Mouse (Mus musculus): ENCODE measurements around the gene Xdh. TPM values are rescaled to one million over a fixed set of nuclear protein-coding genes. Genes with fewer than 3 reads are reported as not detected.

Xdh gene
- polyA plus RNA-seq, 1 experiment from 2014 or later = 5.0 TPM

GRCm38 (mm10) chr17:73882194-73882593 lies 67.8 kb downstream of the Xdh start:
- peak; percentile 4 for DNase-seq (ENCODE audit: low read depth, low spot score)
- in situ Hi-C loops (cut with MboI; ENCODE audit: low pct_unique_long_range_greater_than_20kb) = loop anchor here (5.0 to 25.0 kb wide), 4 partner anchors 75 to 1020 kb away; no protein-coding TSS in a partner anchor
- ChIA-PET CTCF (interaction anchor here (0.7 to 2.2 kb wide), 6 partner anchors 11 to 577 kb away, joined by 3 to 10 read pairs (median 4); no protein-coding TSS in a partner anchor), POLR2A (no interaction called here)
- H3K27me3 ChIP-seq = no peaks in the 10 kb centered on the region
- ATAC-seq = peak; percentile 90
- peak; percentile 95 for TF ChIP-seq CTCF (IDR thresholded peaks at IDR 0.05)

DNA sequence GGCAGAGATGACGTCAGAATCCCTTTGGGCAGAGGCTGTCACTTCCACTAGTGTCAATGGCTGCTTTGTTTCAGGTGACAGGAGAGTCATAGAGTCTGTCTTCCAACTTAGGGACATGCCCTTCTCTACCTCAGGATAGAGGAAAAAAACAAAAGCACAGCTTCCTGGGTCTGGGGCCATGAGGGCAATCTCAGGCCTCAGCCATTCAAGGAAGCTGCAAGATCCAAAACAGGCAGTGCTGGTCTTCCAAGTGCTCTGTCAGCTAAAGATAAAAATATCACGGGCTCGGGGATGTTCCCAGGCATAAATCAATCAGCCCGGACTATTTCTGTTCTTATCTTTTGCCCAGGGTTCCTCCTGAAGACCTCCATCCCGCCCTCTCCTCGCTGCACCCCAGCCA lies 68.7 kb downstream of the Xdh start:
- DNase-seq (ENCODE audit: low read depth, low spot score) (no peak), ATAC-seq (no peak)
- ChIA-PET CTCF (interaction anchor here (1.2 to 2.2 kb wide), 3 partner anchors 12 to 576 kb away, joined by 3 to 10 read pairs (median 4); no protein-coding TSS in a partner anchor), POLR2A (no interaction called here)
- TF ChIP-seq CTCF (IDR thresholded peaks at IDR 0.05) = no peak
- in situ Hi-C loops (cut with MboI; ENCODE audit: low pct_unique_long_range_greater_than_20kb) = loop anchor here (5.0 to 25.0 kb wide), 4 partner anchors 74 to 1019 kb away; no protein-coding TSS in a partner anchor
- no peaks in the 10 kb centered on the region for H3K27me3 ChIP-seq

DNA sequence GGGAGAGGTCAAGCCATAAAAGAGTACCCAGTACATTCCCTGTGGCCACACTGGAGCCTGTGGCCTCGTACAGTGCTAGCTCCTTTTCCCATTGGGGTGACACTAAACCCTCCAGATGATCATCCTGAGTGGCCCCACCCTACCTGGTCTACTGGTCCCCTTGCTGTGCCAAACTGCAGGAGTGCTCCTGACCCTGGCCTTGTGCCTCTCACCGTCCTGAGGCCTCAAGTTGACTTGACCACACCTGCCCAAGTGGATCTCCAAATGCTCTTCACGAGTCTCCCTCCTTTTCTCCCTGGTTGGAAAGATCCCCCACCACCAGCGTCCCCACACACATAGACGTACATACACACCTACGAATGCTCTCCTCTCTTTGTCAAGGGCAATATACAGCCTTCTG lies 69.7 kb downstream of the Xdh start:
- no peak for DNase-seq (ENCODE audit: low read depth, low spot score)
- in situ Hi-C loops (cut with MboI; ENCODE audit: low pct_unique_long_range_greater_than_20kb) = loop anchor here (5.0 to 25.0 kb wide), 4 partner anchors 73 to 1018 kb away; no protein-coding TSS in a partner anchor
- no peak for TF ChIP-seq CTCF (IDR thresholded peaks at IDR 0.05)
- no peak for ATAC-seq
- ChIA-PET POLR2A (no interaction called here), CTCF (interaction anchor here (1.4 kb wide), 1 partner anchor 575 kb away, joined by 3 read pairs; no protein-coding TSS in a partner anchor)
- H3K27me3 ChIP-seq = no peaks in the 10 kb centered on the region

GRCm38 (mm10) chr17:73879262-73879916 lies 70.6 kb downstream of the Xdh start:
- CTCF ChIA-PET = interaction anchor here (1.4 to 1.8 kb wide), 3 partner anchors 17 to 577 kb away, joined by 3 to 4 read pairs (median 3); no protein-coding TSS in a partner anchor
- DNase-seq (ENCODE audit: low read depth, low spot score) = no peak

GRCm38 (mm10) chr17:73875674-73876073 lies 74.3 kb downstream of the Xdh start:
- ChIA-PET CTCF (no interaction called here), POLR2A (no interaction called here)
- no peak for TF ChIP-seq CTCF (IDR thresholded peaks at IDR 0.05)
- ATAC-seq = no peak
- H3K27me3 ChIP-seq = peaks cover 4% of the 10 kb centered on the region
- in situ Hi-C loops (cut with MboI; ENCODE audit: low pct_unique_long_range_greater_than_20kb) = loop anchor here (25.0 kb wide), 1 partner anchor 1013 kb away; no protein-coding TSS in a partner anchor
- DNase-seq (ENCODE audit: low read depth, low spot score) = no peak

More at GRCm38 (mm10) chr17:73879262-73879916, 70.6 kb downstream of the Xdh start:
- no peaks in the 10 kb centered on the region for H3K27me3 ChIP-seq
- TF ChIP-seq CTCF (IDR thresholded peaks at IDR 0.05) = no peak
- POLR2A ChIA-PET = no interaction called here
- ATAC-seq = no peak
- in situ Hi-C loops (cut with MboI; ENCODE audit: low pct_unique_long_range_greater_than_20kb) = loop anchor here (25.0 kb wide), 1 partner anchor 1017 kb away; no protein-coding TSS in a partner anchor

- ChIA-PET CTCF (no interaction called here), POLR2A (no interaction called here)
- H3K27me3 ChIP-seq = peaks cover 4% of the 10 kb centered on the region
- TF ChIP-seq CTCF (IDR thresholded peaks at IDR 0.05) = no peak
- in situ Hi-C loops (cut with MboI; ENCODE audit: low pct_unique_long_range_greater_than_20kb) = loop anchor here (25.0 kb wide), 1 partner anchor 1013 kb away; no protein-coding TSS in a partner anchor
- DNase-seq (ENCODE audit: low read depth, low spot score) = no peak
- no peak for ATAC-seq
Measured at GRCm38 (mm10) chr17:73875268-73875667, 74.7 kb downstream of the Xdh start.

GRCm38 (mm10) chr17:73870956-73871605 lies 78.9 kb downstream of the Xdh start:
- POLR2A ChIA-PET = no interaction called here
- CTCF ChIA-PET = interaction anchor here (1.0 to 1.5 kb wide), 2 partner anchors 11 to 12 kb away, joined by 3 read pairs; no protein-coding TSS in a partner anchor
- no peak for TF ChIP-seq CTCF (IDR thresholded peaks at IDR 0.05)
- in situ Hi-C loops (cut with MboI; ENCODE audit: low pct_unique_long_range_greater_than_20kb) = no loop called here
- no peak for DNase-seq (ENCODE audit: low read depth, low spot score)
- peaks cover 13% of the 10 kb centered on the region for H3K27me3 ChIP-seq
- ATAC-seq = no peak

DNA sequence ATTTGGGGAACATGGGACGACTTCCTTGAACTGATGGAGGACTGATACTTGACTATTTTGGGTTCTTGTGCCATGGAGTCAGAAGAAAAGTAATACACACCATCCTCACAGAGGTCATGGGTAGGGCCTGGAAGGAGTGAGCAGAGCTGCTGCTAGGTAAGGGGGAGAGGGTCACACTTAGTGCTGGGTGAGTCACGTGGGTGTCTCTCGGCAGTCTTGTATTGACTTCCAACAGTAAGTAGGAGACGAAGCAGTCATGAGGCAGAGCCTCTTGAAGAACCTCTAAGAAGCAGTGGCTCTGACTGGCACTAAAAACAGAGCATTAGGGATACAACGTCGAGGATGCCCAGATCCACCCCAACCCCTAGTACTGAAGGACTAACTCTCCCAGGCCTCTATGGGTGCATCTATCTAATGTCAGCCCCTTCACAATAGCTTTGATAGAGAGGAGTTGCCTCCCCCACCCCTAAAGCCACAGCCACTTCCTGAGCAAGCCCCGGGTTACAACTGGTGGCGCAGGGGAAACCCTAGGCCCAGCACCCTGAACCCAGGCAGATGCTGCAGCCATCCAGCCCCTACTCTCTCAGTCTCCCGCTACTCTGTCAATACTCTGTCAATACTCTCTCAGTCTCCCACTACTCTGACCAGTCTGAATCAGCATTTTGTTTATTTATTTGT lies 80.8 kb downstream of the Xdh start:
- no peak for ATAC-seq
- H3K27me3 ChIP-seq = peaks cover 14% of the 10 kb centered on the region
- DNase-seq (ENCODE audit: low read depth, low spot score) = no peak
- in situ Hi-C loops (cut with MboI; ENCODE audit: low pct_unique_long_range_greater_than_20kb) = no loop called here
- CTCF ChIA-PET = no interaction called here
- TF ChIP-seq CTCF (IDR thresholded peaks at IDR 0.05) = no peak
- POLR2A ChIA-PET = no interaction called here

- CTCF ChIA-PET = no interaction called here
- TF ChIP-seq CTCF (IDR thresholded peaks at IDR 0.05) = no peak
- ATAC-seq (no peak), DNase-seq (ENCODE audit: low read depth, low spot score) (no peak)
- in situ Hi-C loops (cut with MboI; ENCODE audit: low pct_unique_long_range_greater_than_20kb) = no loop called here
- POLR2A ChIA-PET = no interaction called here
- no peaks in the 10 kb centered on the region for H3K27me3 ChIP-seq
Measured at GRCm38 (mm10) chr17:73853717-73854116, 96.3 kb downstream of the Xdh start.

GRCm38 (mm10) chr17:73853041-73853440 lies 97.0 kb downstream of the Xdh start:
- DNase-seq (ENCODE audit: low read depth, low spot score) (no peak), ATAC-seq (no peak)
- ChIA-PET POLR2A (interaction anchor here (0.6 kb wide), 1 partner anchor 868 kb away, joined by 6 read pairs; no protein-coding TSS in a partner anchor), CTCF (no interaction called here)
- TF ChIP-seq CTCF (IDR thresholded peaks at IDR 0.05) = no peak
- H3K27me3 ChIP-seq = no peaks in the 10 kb centered on the region
- in situ Hi-C loops (cut with MboI; ENCODE audit: low pct_unique_long_range_greater_than_20kb) = no loop called here

Data from Patski (cell line).